8 mouse cellular contexts compared by ENCODE assay signal in the genomic region with DNA sequence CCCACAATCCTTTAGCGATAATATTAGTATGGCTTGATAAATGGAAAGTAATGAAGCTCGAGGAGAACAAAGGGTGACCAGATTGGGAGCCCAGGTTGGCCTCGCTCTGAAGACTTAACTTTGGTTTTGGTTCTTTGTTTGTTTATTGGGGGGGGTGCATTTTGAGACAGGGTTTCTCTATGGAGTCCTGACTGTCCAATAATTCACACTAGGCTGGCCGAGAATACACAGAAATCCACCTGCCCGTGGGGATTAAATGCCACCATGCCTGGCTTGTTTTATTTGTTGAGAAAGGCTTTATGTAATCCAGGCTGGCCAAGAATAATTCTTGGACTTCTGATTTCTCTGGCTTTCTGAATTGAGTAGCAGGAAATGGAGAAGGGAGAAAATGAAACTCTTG. TPM values are rescaled to one million over a fixed set of nuclear protein-coding genes. Genes with fewer than 3 reads are reported as not detected.
DNase-seq lines count a peak whose midpoint lies in the region; ATAC-seq and TF ChIP-seq lines count a peak whose summit lies in the region.

No protein-coding gene starts in this region.

- peaks cover 7% of the 10 kb centered on the region; the same call in 1 of the 2 replicates for H3K4me1 ChIP-seq in forebrain, embryonic 11.5 days (replicated peaks; ENCODE audit: control insufficient read depth, insufficient read depth, low read length)
- H3K4me1 ChIP-seq in limb, embryonic 10.5 days = peaks cover 6% of the 10 kb centered on the region
- H3K4me1 ChIP-seq in neural tube, embryonic 12.5 days = peaks cover 8% of the 10 kb centered on the region

- H3K9ac ChIP-seq in forebrain, embryonic 11.5 days (ENCODE audit: low read length) = no peak overlapping the region; the same call in 1 of the 2 replicates
- H3K9ac ChIP-seq in neural tube, embryonic 12.5 days = no peak overlapping the region

- no peaks in the 10 kb centered on the region for H3K27me3 ChIP-seq in forebrain, embryonic 11.5 days (ENCODE audit: control insufficient read depth, insufficient read depth, low read length)
- H3K27me3 ChIP-seq in limb, embryonic 10.5 days (ENCODE audit: low read depth, poor library complexity, severe bottlenecking) = no peaks in the 10 kb centered on the region
- H3K27me3 ChIP-seq in neural tube, embryonic 12.5 days (replicated peaks) = no peaks in the 10 kb centered on the region

- ATAC-seq in forebrain, embryonic 11.5 days (replicated peaks; ENCODE audit: low FRiP score) = no peak
- ATAC-seq in neural tube, embryonic 12.5 days (ENCODE audit: low FRiP score, low read depth) = no peak
- no peak for ATAC-seq in erythroid progenitor cell, adult 5-6 weeks (replicated peaks; ENCODE audit: low FRiP score, poor library complexity, severe bottlenecking)

- no peak for DNase-seq in layer of hippocampus, adult 2 months (ENCODE audit: low spot score in 2 of 2)
- no peak for DNase-seq in layer of hippocampus, postnatal 36 days
- DNase-seq in forebrain, embryonic 11.5 days (ENCODE audit: low spot score) = no peak
- no peak for DNase-seq in limb, embryonic 10.5 days (ENCODE audit: low spot score)
- no peak for DNase-seq in left cerebral cortex, adult 11 months (ENCODE audit: low spot score)
- no peak for DNase-seq in cerebellum, adult 11-12 months

- no peaks in the 10 kb centered on the region; the same call in 1 of the 2 replicates for H3K36me3 ChIP-seq in forebrain, embryonic 11.5 days (ENCODE audit: control insufficient read depth, insufficient read depth, low read length)
- peaks cover 24% of the 10 kb centered on the region for H3K36me3 ChIP-seq in limb, embryonic 10.5 days
- H3K36me3 ChIP-seq in neural tube, embryonic 12.5 days = peaks cover 19% of the 10 kb centered on the region

- H3K27ac ChIP-seq in layer of hippocampus, adult 2 months = no peak overlapping the region
- no peak overlapping the region for H3K27ac ChIP-seq in forebrain, embryonic 11.5 days (ENCODE audit: low read depth, low read length)
- no peak overlapping the region for H3K27ac ChIP-seq in limb, embryonic 10.5 days
- no peak overlapping the region for H3K27ac ChIP-seq in neural tube, embryonic 12.5 days

- peak overlapping the region; percentile 85; the same call in 1 of the 2 replicates for H3K4me2 ChIP-seq in forebrain, embryonic 11.5 days (ENCODE audit: low read depth, low read length, severe bottlenecking)
- peak overlapping the region; percentile 87 for H3K4me2 ChIP-seq in neural tube, embryonic 12.5 days (replicated peaks)

- 74% methylated on average over 5 of the region's 5 CpGs for WGBS in forebrain, embryonic 11.5 days
- 87% methylated on average over 5 of the region's 5 CpGs for WGBS in limb, embryonic 10.5 days
- 83% methylated on average over 5 of the region's 5 CpGs for whole genome bisulfite sequencing in neural tube, embryonic 12.5 days

- peak overlapping the region; percentile 99; the same call in 1 of the 2 replicates for H3K4me3 ChIP-seq in layer of hippocampus, adult 2 months
- H3K4me3 ChIP-seq in forebrain, embryonic 11.5 days (ENCODE audit: low read depth, low read length) = no peak overlapping the region
- H3K4me3 ChIP-seq in limb, embryonic 10.5 days = peak overlapping the region; percentile 84
- 0 out of 2 replicates have a peak overlapping the region, but pooled peaks have one; percentile 96 for H3K4me3 ChIP-seq in neural tube, embryonic 12.5 days

- TF ChIP-seq CTCF in layer of hippocampus, adult 2 months (conservative IDR thresholded peaks at IDR 0.05) = no peak

- H3K9me3 ChIP-seq in forebrain, embryonic 11.5 days (ENCODE audit: control insufficient read depth, low read length) = no peaks in the 10 kb centered on the region
- H3K9me3 ChIP-seq in limb, embryonic 10.5 days (replicated peaks) = no peaks in the 10 kb centered on the region
- no peaks in the 10 kb centered on the region for H3K9me3 ChIP-seq in neural tube, embryonic 12.5 days

RNA-seq across cellular contexts. Expression of gene 3110001I22Rik, which starts 1.4 kb away (rescaled TPM):
- 1 to 10 TPM; 3.5 to 4.0 TPM for total RNA-seq in layer of hippocampus, adult 2 months (2021)
- 1 to 10 TPM; 5.4 to 6.9 TPM for total RNA-seq in layer of hippocampus, postnatal 36 days (2021)
- 9.1 and 9.9 TPM in 2 replicates for polyA plus RNA-seq in forebrain, embryonic 11.5 days (2014; fragmentation: Nextera tagmentation; extraction: Ambion mirVana)
- 7.3 and 8.2 TPM in 2 replicates for polyA plus RNA-seq in limb, embryonic 10.5 days (2016; fragmentation: Nextera tagmentation; extraction: Ambion mirVana)
- 8.2 and 9.0 TPM in 2 replicates for polyA plus RNA-seq in neural tube, embryonic 12.5 days (2016; fragmentation: Nextera tagmentation; extraction: Ambion mirVana)
- total RNA-seq in erythroid progenitor cell, adult 5-6 weeks (2015; ENCODE audit: low replicate concordance) = 3.6 and 4.2 TPM in 2 replicates
- total RNA-seq in erythroid progenitor cell, adult 5-6 weeks (2017; ENCODE audit: low replicate concordance) = 5.7 and 10.8 TPM in 2 replicates

RNA-seq across cellular contexts. Expression of gene Bfar, which starts 1.5 kb away (rescaled TPM):
- 10 to 100 TPM; 40.0 to 45.2 TPM for total RNA-seq in layer of hippocampus, adult 2 months (2021)
- total RNA-seq in layer of hippocampus, postnatal 36 days (2021) = 10 to 100 TPM; 37.3 to 39.8 TPM
- 41.2 and 48.4 TPM in 2 replicates for polyA plus RNA-seq in forebrain, embryonic 11.5 days (2014; fragmentation: Nextera tagmentation; extraction: Ambion mirVana)
- 31.3 and 37.4 TPM in 2 replicates for polyA plus RNA-seq in limb, embryonic 10.5 days (2016; fragmentation: Nextera tagmentation; extraction: Ambion mirVana)
- 44.9 and 50.5 TPM in 2 replicates for polyA plus RNA-seq in neural tube, embryonic 12.5 days (2016; fragmentation: Nextera tagmentation; extraction: Ambion mirVana)
- total RNA-seq in erythroid progenitor cell, adult 5-6 weeks (2015; ENCODE audit: low replicate concordance) = 5.0 and 7.1 TPM in 2 replicates
- 8.9 and 18.2 TPM in 2 replicates for total RNA-seq in erythroid progenitor cell, adult 5-6 weeks (2017; ENCODE audit: low replicate concordance)

RNA-seq across cellular contexts. Expression of gene Parn, which starts 5.1 kb away (rescaled TPM):
- total RNA-seq in layer of hippocampus, adult 2 months (2021) = 10 to 100 TPM; 23.5 to 25.6 TPM
- 10 to 100 TPM; 24.2 to 25.4 TPM for total RNA-seq in layer of hippocampus, postnatal 36 days (2021)
- 43.3 and 44.1 TPM in 2 replicates for polyA plus RNA-seq in forebrain, embryonic 11.5 days (2014; fragmentation: Nextera tagmentation; extraction: Ambion mirVana)
- polyA plus RNA-seq in limb, embryonic 10.5 days (2016; fragmentation: Nextera tagmentation; extraction: Ambion mirVana) = 43.0 and 46.6 TPM in 2 replicates
- polyA plus RNA-seq in neural tube, embryonic 12.5 days (2016; fragmentation: Nextera tagmentation; extraction: Ambion mirVana) = 37.8 and 41.9 TPM in 2 replicates
- total RNA-seq in erythroid progenitor cell, adult 5-6 weeks (2015; ENCODE audit: low replicate concordance) = 4.2 and 5.4 TPM in 2 replicates
- 7.7 and 7.9 TPM in 2 replicates for total RNA-seq in erythroid progenitor cell, adult 5-6 weeks (2017; ENCODE audit: low replicate concordance)

RNA-seq across cellular contexts. Expression of gene Pla2g10, which starts 57.7 kb away (rescaled TPM):
- total RNA-seq in layer of hippocampus, adult 2 months (2021) = not detected
- not detected for total RNA-seq in layer of hippocampus, postnatal 36 days (2021)
- not detected in 2 replicates for polyA plus RNA-seq in forebrain, embryonic 11.5 days (2014; fragmentation: Nextera tagmentation; extraction: Ambion mirVana)
- 0.15 TPM in 1 of 2 replicates, not detected in the other for polyA plus RNA-seq in limb, embryonic 10.5 days (2016; fragmentation: Nextera tagmentation; extraction: Ambion mirVana)
- polyA plus RNA-seq in neural tube, embryonic 12.5 days (2016; fragmentation: Nextera tagmentation; extraction: Ambion mirVana) = 0.27 TPM in 1 of 2 replicates, not detected in the other
- total RNA-seq in erythroid progenitor cell, adult 5-6 weeks (2015; ENCODE audit: low replicate concordance) = not detected in 2 replicates
- total RNA-seq in erythroid progenitor cell, adult 5-6 weeks (2017; ENCODE audit: low replicate concordance) = not detected in 2 replicates
